Mouse (Mus musculus): Measurements from ENCODE around the gene Clcnkb.

GRCm38 (mm10) chr4:141415924-141416323 is at the start of gene Clcnkb:
- TF ChIP-seq CTCF (IDR thresholded peaks at IDR 0.05; ENCODE audit: low read depth, low read length) (no peak), EP300 (IDR thresholded peaks at IDR 0.05; ENCODE audit: insufficient read depth, low read depth, low read length) (no peak), POLR2A (IDR thresholded peaks at IDR 0.05; ENCODE audit: insufficient read depth, low read length) (no peak)
